Mouse (Mus musculus): ENCODE data around the gene Rapgef2. TPM values are rescaled to one million over a fixed set of nuclear protein-coding genes. Genes with fewer than 3 reads are reported as not detected.

The Rapgef2 gene
- total and polyA plus RNA-seq, 2 experiments from 2014 or later, result 9.6 to 56.9 TPM

DNA sequence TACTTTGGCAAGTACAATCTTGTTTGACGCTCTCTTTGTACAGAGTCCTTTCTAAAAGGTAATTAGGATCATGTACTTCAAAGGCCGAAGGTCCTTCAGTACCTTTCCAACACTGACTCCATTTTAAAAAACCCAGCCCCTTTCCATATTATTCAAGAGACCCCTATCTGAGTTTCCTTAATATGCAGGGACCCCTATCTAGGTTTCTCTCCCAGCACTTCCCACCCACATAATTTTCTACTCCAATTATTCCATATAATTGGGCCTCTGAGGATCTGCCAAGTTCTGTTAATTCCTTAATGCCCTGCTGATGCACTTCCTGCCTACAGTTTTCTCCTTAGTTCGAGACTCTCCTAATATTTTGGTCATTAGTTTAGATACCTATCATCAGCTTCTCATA is 10.3 kb upstream of the Rapgef2 start:
- WGBS, result 86% methylated on average over 3 of the region's 3 CpGs
- ATAC-seq (ENCODE audit: low FRiP score) (no peak), DNase-seq (ENCODE audit: low spot score) (no peak)
- Histone ChIP-seq H3K27ac (ENCODE audit: low read depth, low read length) (no peak overlapping the region), H3K9me3 (ENCODE audit: low read length) (no peaks in the 10 kb centered on the region), H3K27me3 (ENCODE audit: insufficient read depth, low read length) (no peaks in the 10 kb centered on the region), H3K4me2 (ENCODE audit: low read depth, low read length, poor library complexity, severe bottlenecking) (no peak overlapping the region), H3K4me3 (ENCODE audit: low read depth, low read length) (no peak overlapping the region), H3K36me3 (ENCODE audit: insufficient read depth, low read length) (no peaks in the 10 kb centered on the region), H3K9ac (replicated peaks; ENCODE audit: low read length, poor library complexity, severe bottlenecking) (no peak overlapping the region), H3K4me1 (ENCODE audit: insufficient read depth, low read length) (no peaks in the 10 kb centered on the region)
- TF ChIP-seq CTCF (IDR thresholded peaks at IDR 0.05), result no peak

DNA sequence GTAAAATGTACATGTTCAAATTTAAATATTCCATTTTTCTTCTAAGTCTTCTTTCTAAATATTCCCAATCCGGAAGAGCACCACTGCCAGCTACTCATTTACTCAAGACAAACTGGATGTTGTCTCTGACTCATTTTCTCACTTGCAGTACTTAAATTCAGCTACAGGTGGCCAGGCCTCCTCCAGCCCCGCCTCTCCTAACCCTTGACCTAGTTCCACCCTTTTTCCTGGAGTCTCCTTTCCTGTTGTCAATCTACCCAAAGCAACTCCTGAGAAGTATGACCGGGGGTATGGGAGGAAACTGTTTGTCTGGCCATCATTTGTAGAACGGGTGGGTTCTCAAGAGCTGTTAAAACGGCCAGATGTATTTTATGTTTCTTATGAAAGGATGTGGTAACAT is 9.7 kb upstream of the Rapgef2 start:
- H3K4me2 ChIP-seq (ENCODE audit: low read depth, low read length, poor library complexity, severe bottlenecking), result no peak overlapping the region
- H3K4me3 ChIP-seq (ENCODE audit: low read depth, low read length), result no peak overlapping the region
- H3K36me3 ChIP-seq (ENCODE audit: insufficient read depth, low read length), result no peaks in the 10 kb centered on the region
- DNase-seq (ENCODE audit: low spot score) (no peak), ATAC-seq (ENCODE audit: low FRiP score) (no peak)
- no peak overlapping the region for H3K27ac ChIP-seq (ENCODE audit: low read depth, low read length)
- no peaks in the 10 kb centered on the region for H3K27me3 ChIP-seq (ENCODE audit: insufficient read depth, low read length)
- H3K9me3 ChIP-seq (ENCODE audit: low read length), result no peaks in the 10 kb centered on the region
- 0 out of 2 replicates have a peak, but pooled peaks have one; percentile 10 for TF ChIP-seq CTCF (IDR thresholded peaks at IDR 0.05)
- no peaks in the 10 kb centered on the region for H3K4me1 ChIP-seq (ENCODE audit: insufficient read depth, low read length)
- H3K9ac ChIP-seq (replicated peaks; ENCODE audit: low read length, poor library complexity, severe bottlenecking), result no peak overlapping the region
- 73% methylated on average over 5 of the region's 5 CpGs for WGBS

DNA sequence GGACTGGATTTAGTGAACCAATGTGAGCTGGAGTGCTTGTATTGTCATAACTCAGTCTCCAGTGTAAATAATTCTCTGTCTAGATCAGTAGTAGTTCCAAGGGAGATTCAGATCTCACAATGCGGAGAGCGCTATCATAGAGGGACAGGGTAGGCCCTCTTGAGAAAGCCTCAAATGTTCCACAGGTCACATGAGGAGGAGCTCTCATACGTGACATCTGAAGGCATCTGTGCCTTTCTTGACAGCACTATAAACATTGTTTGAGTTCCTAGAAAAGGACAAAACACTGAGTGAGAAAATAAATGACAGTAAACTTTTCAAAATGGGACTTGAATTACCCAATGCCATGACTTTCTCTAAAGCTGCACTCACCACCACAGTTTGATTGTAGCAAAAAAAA is 8.4 kb upstream of the Rapgef2 start:
- 94% methylated on average over 3 of the region's 3 CpGs for WGBS
- no peak for ATAC-seq (ENCODE audit: low FRiP score)

DNA sequence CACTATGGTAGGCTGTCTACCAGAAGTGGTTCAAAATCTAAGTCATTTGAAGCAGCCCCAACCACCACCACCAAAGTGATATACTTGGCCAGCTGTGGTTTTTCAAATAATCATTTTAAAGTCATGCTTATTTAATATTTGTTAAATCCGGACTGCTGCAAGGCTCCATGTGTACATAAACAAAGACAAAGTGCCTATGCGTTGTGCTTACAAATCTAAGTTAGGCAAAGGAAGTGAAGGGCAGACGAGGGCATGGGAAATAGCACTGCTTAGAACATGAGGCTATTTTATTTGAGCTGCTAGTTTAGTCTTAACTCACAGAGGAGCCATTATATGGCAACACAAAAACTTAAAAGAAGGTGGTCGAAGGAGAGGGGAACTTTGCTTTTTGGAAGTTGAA is 6.7 kb upstream of the Rapgef2 start:
- no peaks in the 10 kb centered on the region for H3K36me3 ChIP-seq (ENCODE audit: insufficient read depth, low read length)
- H3K4me3 ChIP-seq (ENCODE audit: low read depth, low read length), result no peak overlapping the region
- H3K9me3 ChIP-seq (ENCODE audit: low read length), result no peaks in the 10 kb centered on the region
- no peak overlapping the region for H3K27ac ChIP-seq (ENCODE audit: low read depth, low read length)
- ATAC-seq (ENCODE audit: low FRiP score) (no peak), DNase-seq (ENCODE audit: low spot score) (no peak)
- no peaks in the 10 kb centered on the region for H3K27me3 ChIP-seq (ENCODE audit: insufficient read depth, low read length)
- no peak overlapping the region for H3K4me2 ChIP-seq (ENCODE audit: low read depth, low read length, poor library complexity, severe bottlenecking)
- H3K4me1 ChIP-seq (ENCODE audit: insufficient read depth, low read length), result no peaks in the 10 kb centered on the region
- 71% methylated on average over 4 of the region's 4 CpGs for WGBS
- TF ChIP-seq CTCF (IDR thresholded peaks at IDR 0.05), result no peak
- no peak overlapping the region for H3K9ac ChIP-seq (replicated peaks; ENCODE audit: low read length, poor library complexity, severe bottlenecking)

More for the DNA sequence above, 8.4 kb upstream of the Rapgef2 start:
- Histone ChIP-seq H3K27me3 (ENCODE audit: insufficient read depth, low read length) (no peaks in the 10 kb centered on the region), H3K36me3 (ENCODE audit: insufficient read depth, low read length) (no peaks in the 10 kb centered on the region), H3K27ac (ENCODE audit: low read depth, low read length) (no peak overlapping the region), H3K4me1 (ENCODE audit: insufficient read depth, low read length) (no peaks in the 10 kb centered on the region), H3K4me3 (ENCODE audit: low read depth, low read length) (no peak overlapping the region), H3K9me3 (ENCODE audit: low read length) (no peaks in the 10 kb centered on the region), H3K9ac (replicated peaks; ENCODE audit: low read length, poor library complexity, severe bottlenecking) (no peak overlapping the region), H3K4me2 (ENCODE audit: low read depth, low read length, poor library complexity, severe bottlenecking) (no peak overlapping the region)
- no peak for DNase-seq (ENCODE audit: low spot score)
- no peak for TF ChIP-seq CTCF (IDR thresholded peaks at IDR 0.05)

DNA sequence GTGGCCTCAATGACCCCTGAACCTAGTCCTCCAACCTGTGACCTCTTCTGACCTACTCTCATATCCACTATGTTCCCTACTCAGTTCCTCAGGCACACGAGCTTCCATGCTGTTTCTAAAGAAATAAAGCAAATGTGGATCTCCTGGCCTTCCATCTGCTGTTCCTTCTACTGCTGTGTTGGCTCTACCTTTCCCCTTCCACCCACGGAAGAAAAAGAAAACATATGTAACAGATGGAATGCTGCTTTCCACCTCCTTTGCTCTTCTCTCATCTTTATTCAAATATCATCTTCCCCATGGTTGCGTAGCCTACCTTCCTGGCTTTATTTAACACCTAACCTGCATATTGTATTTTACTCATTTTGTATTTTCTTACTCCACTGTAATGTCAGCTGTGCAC is 2.7 kb upstream of the Rapgef2 start:
- WGBS, result 82% methylated on average over 3 of the region's 3 CpGs
- no peak overlapping the region for H3K4me3 ChIP-seq (ENCODE audit: low read depth, low read length)
- no peak overlapping the region for H3K27ac ChIP-seq (ENCODE audit: low read depth, low read length)
- no peaks in the 10 kb centered on the region for H3K36me3 ChIP-seq (ENCODE audit: insufficient read depth, low read length)
- no peak for TF ChIP-seq CTCF (IDR thresholded peaks at IDR 0.05)
- ATAC-seq (ENCODE audit: low FRiP score) (no peak), DNase-seq (ENCODE audit: low spot score) (no peak)
- H3K27me3 ChIP-seq (ENCODE audit: insufficient read depth, low read length), result no peaks in the 10 kb centered on the region
- H3K4me1 ChIP-seq (ENCODE audit: insufficient read depth, low read length), result peaks cover 14% of the 10 kb centered on the region; the same call in 1 of the 2 replicates
- no peaks in the 10 kb centered on the region for H3K9me3 ChIP-seq (ENCODE audit: low read length)
- H3K9ac ChIP-seq (replicated peaks; ENCODE audit: low read length, poor library complexity, severe bottlenecking), result no peak overlapping the region
- no peak overlapping the region for H3K4me2 ChIP-seq (ENCODE audit: low read depth, low read length, poor library complexity, severe bottlenecking)

DNA sequence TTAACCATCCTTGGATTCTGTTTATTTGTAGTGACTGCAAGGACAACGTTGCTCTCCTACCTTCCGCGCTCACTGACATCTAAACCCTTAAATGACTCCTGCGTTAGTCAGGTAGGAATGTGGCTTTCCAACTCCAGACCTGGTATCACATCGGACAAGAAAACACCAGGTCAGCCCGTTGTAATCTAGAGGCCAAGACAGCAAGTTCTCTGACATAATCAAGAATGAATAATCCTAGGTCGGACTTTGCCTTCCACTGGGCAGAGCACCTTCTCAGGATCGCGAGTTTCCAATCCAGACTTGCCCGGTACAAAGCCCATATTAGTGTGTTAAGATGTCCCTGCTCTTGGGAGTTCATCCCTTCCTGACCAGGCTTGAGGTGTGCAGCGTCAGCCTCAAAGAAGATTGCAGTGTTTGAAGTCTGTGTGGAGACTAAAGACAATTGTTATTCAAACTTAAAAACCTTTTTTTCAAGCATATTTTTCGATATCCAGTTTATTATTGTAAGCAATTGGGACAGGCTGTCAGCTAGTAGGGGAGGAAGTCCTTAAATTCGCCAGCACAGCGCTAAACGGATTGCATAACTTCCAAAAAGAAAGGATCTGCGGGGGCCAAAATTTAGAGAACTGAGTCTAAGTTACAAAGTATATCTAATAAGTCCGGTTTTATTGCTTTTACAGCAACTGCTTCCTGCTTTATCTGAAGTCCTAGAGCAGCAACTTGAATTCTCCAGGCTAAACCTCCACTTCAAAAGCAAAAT is 1.6 kb upstream of the Rapgef2 start:
- H3K4me1 ChIP-seq (ENCODE audit: insufficient read depth, low read length), result peaks cover 16% of the 10 kb centered on the region; the same call in 1 of the 2 replicates
- ATAC-seq (ENCODE audit: low FRiP score) (peak; percentile 12; the same call in 1 of the 2 replicates), DNase-seq (ENCODE audit: low spot score) (no peak)
- WGBS, result 16% methylated on average over 17 of the region's 17 CpGs
- no peaks in the 10 kb centered on the region for H3K27me3 ChIP-seq (ENCODE audit: insufficient read depth, low read length)
- H3K27ac ChIP-seq (ENCODE audit: low read depth, low read length), result peak overlapping the region; percentile 91
- TF ChIP-seq CTCF (IDR thresholded peaks at IDR 0.05), result no peak
- H3K9me3 ChIP-seq (ENCODE audit: low read length), result no peaks in the 10 kb centered on the region
- peak overlapping the region; percentile 83 for H3K4me3 ChIP-seq (ENCODE audit: low read depth, low read length)
- H3K9ac ChIP-seq (replicated peaks; ENCODE audit: low read length, poor library complexity, severe bottlenecking), result peak overlapping the region; percentile 88
- H3K4me2 ChIP-seq (ENCODE audit: low read depth, low read length, poor library complexity, severe bottlenecking), result peak overlapping the region; percentile 82
- no peaks in the 10 kb centered on the region for H3K36me3 ChIP-seq (ENCODE audit: insufficient read depth, low read length)

Measured in midbrain, postnatal 0 days (tissue).